Mouse (Mus musculus) forebrain, embryonic 16.5 days (tissue): ENCODE measurements around the gene Dst. TPM values are rescaled to one million over a fixed set of nuclear protein-coding genes. Genes with fewer than 3 reads are reported as not detected.

Experiments
- ATAC-seq: fragments of 200-750 bp; cut with Nextera tagmentation; 2 replicates; pipeline ENCODE4 v1.8.0; 2017; ENCODE audit warnings: mild to moderate bottlenecking, moderate library complexity
- H3K27ac ChIP-seq: fragments of 300-500 bp; sonication (generic); 2 replicates; pipeline ENCODE4 v1.5.1; 2014; ENCODE audit warnings: low read length, control low read depth
- H3K27me3 ChIP-seq: fragments of 300-500 bp; sonication (generic); replicated peaks from 2 replicates; pipeline ENCODE4 v1.6.1; 2014; ENCODE audit warnings: low read length; ENCODE audit not compliant: control insufficient read depth, insufficient read depth
- H3K36me3 ChIP-seq: fragments of 300-500 bp; sonication (generic); 2 replicates; pipeline ENCODE4 v1.6.1; 2014; ENCODE audit not compliant: control insufficient read depth, insufficient read depth
- H3K4me1 ChIP-seq: fragments of 300-500 bp; sonication (generic); replicated peaks from 2 replicates; pipeline ENCODE4 v1.6.1; 2014; ENCODE audit warnings: low read length; ENCODE audit not compliant: control insufficient read depth, insufficient read depth
- H3K4me2 ChIP-seq: fragments of 300-500 bp; sonication (generic); 2 replicates; pipeline ENCODE4 v1.6.1; 2014; ENCODE audit warnings: mild to moderate bottlenecking, low read length, control low read depth
- H3K4me3 ChIP-seq: fragments of 300-500 bp; sonication (generic); replicated peaks from 2 replicates; pipeline ENCODE4 v1.5.1; 2014; ENCODE audit warnings: mild to moderate bottlenecking, low read length, control low read depth
- H3K9ac ChIP-seq: fragments of 300-500 bp; sonication (generic); replicated peaks from 2 replicates; pipeline ENCODE4 v1.6.1; 2014; ENCODE audit warnings: low read depth, low read length, control low read depth
- H3K9me3 ChIP-seq: fragments of 300-500 bp; sonication (generic); 2 replicates; pipeline ENCODE4 v1.6.1; 2016; ENCODE audit warnings: low read length; ENCODE audit not compliant: control insufficient read depth
- WGBS: fragments of 180-500 bp; shearing (Covaris S2); extraction: QIAGEN DNeasy Blood & Tissue Kit; methylation state at CpG from one replicate; pipeline ENCODE4 v1.1.7; 2014; 5-methylcytosine and 5-hydroxymethylcytosine counted together
- polyA plus RNA-seq: library from polyadenylated mRNA; unstranded; fragments of >200 nt; fragmentation: Nextera tagmentation; extraction: Ambion mirVana; gene quantifications from 2 replicates; pipeline ENCODE4 v1.2.1, GENCODE M21; 2015

Dst gene
- polyA plus RNA-seq, 1 experiment from 2014 or later: 41.2 TPM

DNA sequence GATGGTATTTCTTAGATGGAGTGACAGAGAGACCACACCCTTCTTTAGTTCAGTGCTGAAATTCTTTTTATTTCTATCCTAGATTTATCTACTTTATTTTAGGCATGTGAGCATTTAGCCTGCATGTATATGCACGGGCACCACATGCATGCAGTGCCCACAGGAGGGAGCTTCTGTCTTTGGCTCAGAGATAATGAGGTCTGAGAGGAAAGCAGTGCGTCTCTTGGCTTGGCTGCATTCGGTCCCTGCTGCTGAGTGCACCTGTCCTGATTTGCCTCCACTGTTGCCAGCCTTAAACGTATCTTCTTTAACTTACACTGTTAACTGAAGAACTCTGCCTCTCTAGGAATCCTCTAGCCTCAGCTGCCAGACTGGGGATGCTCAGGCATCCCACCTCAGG is 189.6 kb downstream of the Dst start:
- peak; percentile 79 for ATAC-seq
- Histone ChIP-seq H3K9ac (no peak overlapping the region), H3K27me3 (no peaks in the 10 kb centered on the region), H3K36me3 (no peaks in the 10 kb centered on the region), H3K4me3 (no peak overlapping the region), H3K9me3 (no peaks in the 10 kb centered on the region; the same call in 1 of the 2 replicates), H3K27ac (no peak overlapping the region), H3K4me2 (no peak overlapping the region), H3K4me1 (peaks cover 24% of the 10 kb centered on the region)
- WGBS: 28% methylated on average over 4 of the region's 4 CpGs

- H3K9me3 ChIP-seq: no peaks in the 10 kb centered on the region; the same call in 1 of the 2 replicates
- ATAC-seq: peak; percentile 57
- H3K36me3 ChIP-seq: no peaks in the 10 kb centered on the region
- H3K4me1 ChIP-seq: peaks cover 27% of the 10 kb centered on the region
- no peak overlapping the region for H3K27ac ChIP-seq
- H3K4me3 ChIP-seq: no peak overlapping the region
- WGBS: 15% methylated on average over 3 of the region's 3 CpGs
- H3K9ac ChIP-seq: no peak overlapping the region
- H3K4me2 ChIP-seq: no peak overlapping the region
- no peaks in the 10 kb centered on the region for H3K27me3 ChIP-seq
Measured at GRCm38 (mm10) chr1:34099439-34099838, 191.4 kb downstream of the Dst start.

DNA sequence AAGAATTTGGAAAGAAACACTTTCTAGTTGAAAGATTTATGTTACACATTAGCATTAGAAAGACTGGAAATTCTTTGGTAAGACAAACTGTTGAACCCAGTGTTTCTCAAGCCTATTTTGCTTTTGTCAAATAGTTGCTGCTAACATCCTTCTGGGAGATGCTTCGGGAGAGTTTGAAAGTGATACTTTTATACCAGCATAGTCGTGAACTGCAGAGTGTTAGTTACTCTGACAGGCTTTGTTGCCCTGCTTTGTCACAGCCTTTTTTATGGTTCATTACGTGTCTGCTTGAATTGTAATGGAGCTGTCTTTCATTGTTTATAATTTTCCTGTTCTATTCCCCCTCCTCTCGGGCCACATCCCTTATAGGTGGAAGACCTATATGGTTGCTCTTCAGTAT is 192.4 kb downstream of the Dst start:
- H3K4me1 ChIP-seq: peaks cover 27% of the 10 kb centered on the region
- no peaks in the 10 kb centered on the region for H3K36me3 ChIP-seq
- H3K4me3 ChIP-seq: no peak overlapping the region
- no peak overlapping the region for H3K4me2 ChIP-seq
- ATAC-seq: no peak
- no peaks in the 10 kb centered on the region; the same call in 1 of the 2 replicates for H3K9me3 ChIP-seq
- no peak overlapping the region for H3K27ac ChIP-seq
- H3K27me3 ChIP-seq: no peaks in the 10 kb centered on the region
- 17% methylated on average over 4 of the region's 4 CpGs for WGBS
- no peak overlapping the region for H3K9ac ChIP-seq

- Histone ChIP-seq H3K4me1 (peaks cover 21% of the 10 kb centered on the region), H3K36me3 (no peaks in the 10 kb centered on the region), H3K4me2 (no peak overlapping the region), H3K27me3 (no peaks in the 10 kb centered on the region), H3K9me3 (no peaks in the 10 kb centered on the region; the same call in 1 of the 2 replicates), H3K9ac (no peak overlapping the region), H3K27ac (no peak overlapping the region), H3K4me3 (no peak overlapping the region)
- no peak for ATAC-seq
- WGBS: 93% methylated on average over 2 of the region's 2 CpGs
Measured at GRCm38 (mm10) chr1:34102604-34103003, 194.6 kb downstream of the Dst start.

DNA sequence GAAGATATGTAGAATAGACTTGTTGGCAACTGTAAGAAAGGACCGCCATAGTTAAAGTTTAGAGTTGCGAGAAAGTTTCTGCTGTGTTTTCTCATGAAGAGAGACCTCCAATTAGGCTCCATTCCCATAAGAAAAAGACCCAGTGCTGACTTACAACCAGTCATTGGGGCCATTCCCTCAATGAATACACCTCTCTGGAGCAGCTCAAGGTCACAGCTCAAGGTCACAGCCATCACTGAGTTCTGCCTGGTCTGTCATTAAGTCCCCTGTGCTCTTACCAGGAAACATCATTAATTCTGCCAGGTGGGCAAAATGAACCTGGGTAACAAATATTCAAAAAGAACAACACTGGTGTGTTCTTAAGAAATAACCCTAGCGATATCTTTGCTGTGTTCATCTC is 195.2 kb downstream of the Dst start:
- no peak overlapping the region for H3K4me3 ChIP-seq
- no peak overlapping the region for H3K9ac ChIP-seq
- WGBS: 48% methylated on average over 3 of the region's 3 CpGs

GRCm38 (mm10) chr1:34103713-34104172 is 195.7 kb downstream of the Dst start:
- Histone ChIP-seq H3K27ac (no peak overlapping the region), H3K4me1 (peaks cover 17% of the 10 kb centered on the region), H3K9ac (no peak overlapping the region; the same call in 1 of the 2 replicates), H3K4me2 (peak overlapping the region; percentile 8; the same call in 1 of the 2 replicates), H3K27me3 (no peaks in the 10 kb centered on the region), H3K9me3 (no peaks in the 10 kb centered on the region; the same call in 1 of the 2 replicates), H3K36me3 (no peaks in the 10 kb centered on the region), H3K4me3 (no peak overlapping the region)
- no peak for ATAC-seq
- 2% methylated on average over 3 of the region's 3 CpGs for WGBS

More for the DNA sequence above, 195.2 kb downstream of the Dst start:
- Histone ChIP-seq H3K27ac (no peak overlapping the region), H3K4me1 (peaks cover 17% of the 10 kb centered on the region), H3K4me2 (no peak overlapping the region), H3K36me3 (no peaks in the 10 kb centered on the region), H3K27me3 (no peaks in the 10 kb centered on the region), H3K9me3 (no peaks in the 10 kb centered on the region; the same call in 1 of the 2 replicates)
- no peak for ATAC-seq

DNA sequence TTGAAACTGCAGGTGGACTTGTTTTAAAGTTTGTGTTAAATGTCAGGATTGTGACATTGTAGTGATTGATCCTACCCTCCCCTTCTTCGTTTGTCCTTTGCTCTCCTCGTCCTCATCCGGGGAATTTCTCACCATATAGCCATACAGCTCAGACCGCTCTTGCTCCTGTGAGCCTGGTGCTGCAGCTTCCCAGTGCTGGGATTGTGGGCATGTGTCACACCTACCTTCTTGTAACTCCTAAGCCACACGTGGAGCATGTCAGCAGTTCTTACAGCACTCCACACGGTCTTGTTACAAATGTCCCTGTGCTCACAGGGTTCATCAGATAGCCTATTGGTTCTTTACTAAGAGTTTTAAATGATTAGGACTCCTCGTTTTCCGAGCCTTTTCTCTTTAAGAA is 196.8 kb downstream of the Dst start:
- no peak overlapping the region for H3K4me2 ChIP-seq
- no peaks in the 10 kb centered on the region; the same call in 1 of the 2 replicates for H3K9me3 ChIP-seq
- peaks cover 15% of the 10 kb centered on the region for H3K4me1 ChIP-seq
- H3K4me3 ChIP-seq: no peak overlapping the region
- no peaks in the 10 kb centered on the region for H3K36me3 ChIP-seq
- no peak for ATAC-seq
- H3K27ac ChIP-seq: no peak overlapping the region
- no peak overlapping the region for H3K9ac ChIP-seq
- WGBS: 27% methylated on average over 8 of the region's 8 CpGs
- no peaks in the 10 kb centered on the region for H3K27me3 ChIP-seq

DNA sequence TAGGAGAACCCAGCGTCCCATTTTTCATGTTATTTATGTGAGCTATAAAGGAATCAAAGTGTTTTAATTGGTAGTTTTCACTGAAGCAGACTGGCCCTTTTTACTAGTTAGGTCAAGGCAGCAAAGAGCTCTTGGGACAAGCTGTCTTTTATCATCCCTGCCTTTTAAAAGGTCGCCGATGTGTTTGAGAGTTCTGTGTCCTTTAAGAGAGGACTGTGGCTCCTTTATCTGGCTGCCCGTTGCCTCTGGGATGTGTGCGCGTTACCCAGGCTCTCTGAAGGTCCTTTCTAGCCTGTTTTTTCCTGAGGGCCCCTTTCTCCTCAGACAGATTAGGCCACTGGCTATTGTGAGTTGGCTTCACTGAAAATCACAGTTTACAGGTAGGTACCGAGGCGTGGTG is 198.6 kb downstream of the Dst start:
- H3K36me3 ChIP-seq: no peaks in the 10 kb centered on the region
- no peak overlapping the region for H3K4me2 ChIP-seq
- 13% methylated on average over 8 of the region's 8 CpGs for WGBS
- no peaks in the 10 kb centered on the region for H3K27me3 ChIP-seq
- no peak overlapping the region for H3K4me3 ChIP-seq
- H3K9me3 ChIP-seq: no peaks in the 10 kb centered on the region; the same call in 1 of the 2 replicates
- no peak for ATAC-seq
- peaks cover 11% of the 10 kb centered on the region for H3K4me1 ChIP-seq
- H3K9ac ChIP-seq: no peak overlapping the region
- H3K27ac ChIP-seq: no peak overlapping the region

- peaks cover 11% of the 10 kb centered on the region for H3K4me1 ChIP-seq
- no peaks in the 10 kb centered on the region for H3K27me3 ChIP-seq
- H3K4me3 ChIP-seq: no peak overlapping the region
- 36% methylated on average over 8 of the region's 8 CpGs for WGBS
- no peak overlapping the region for H3K9ac ChIP-seq
- H3K36me3 ChIP-seq: no peaks in the 10 kb centered on the region
- no peak overlapping the region for H3K4me2 ChIP-seq
- no peak for ATAC-seq
- H3K9me3 ChIP-seq: no peaks in the 10 kb centered on the region; the same call in 1 of the 2 replicates
- no peak overlapping the region for H3K27ac ChIP-seq
Measured at GRCm38 (mm10) chr1:34107076-34107475, 199.1 kb downstream of the Dst start.
